Mouse (Mus musculus): ENCODE data around the gene Acsm1.
A peak's percentile ranks its signal among the peaks of the same experiment; 100 is the strongest.

The Acsm1 gene

GRCm38 (mm10) chr7:119670395-119670794 lies 63.6 kb downstream of the Acsm1 start:
- DNase-seq (ENCODE audit: low read depth, low spot score) = no peak

- DNase-seq (ENCODE audit: low read depth, low spot score) = peak; percentile 29
Observed at GRCm38 (mm10) chr7:119670925-119671324, 64.1 kb downstream of the Acsm1 start.

GRCm38 (mm10) chr7:119673465-119673864 lies 66.6 kb downstream of the Acsm1 start:
- peak; percentile 41 for DNase-seq (ENCODE audit: low read depth, low spot score)

GRCm38 (mm10) chr7:119680107-119680506 lies 73.3 kb downstream of the Acsm1 start:
- DNase-seq (ENCODE audit: low read depth, low spot score) = no peak

GRCm38 (mm10) chr7:119682699-119683098 lies 75.9 kb downstream of the Acsm1 start:
- DNase-seq (ENCODE audit: low read depth, low spot score) = no peak

- no peak for DNase-seq (ENCODE audit: low read depth, low spot score)
Observed at GRCm38 (mm10) chr7:119689726-119690125, 82.9 kb downstream of the Acsm1 start, which contains the start of gene Acsm4. TSS of gene Acsm4 (plus strand) at chr7:119690026.

GRCm38 (mm10) chr7:119692302-119692701 lies 85.5 kb downstream of the Acsm1 start:
- no peak for DNase-seq (ENCODE audit: low read depth, low spot score)

- DNase-seq (ENCODE audit: low read depth, low spot score) = no peak
Observed at GRCm38 (mm10) chr7:119694926-119695325, 88.1 kb downstream of the Acsm1 start.

Measured in A20 (cell line).